Mouse (Mus musculus) urinary bladder, postnatal 36 days (tissue): ENCODE measurements at regions not wholly inside any gene's neighbourhood (a gene's known extent, or its start where the extent isn't known, plus 50 kb on each side); places are given as distances from the start of the nearest gene placed in this dataset.

Source experiments
- DNase-seq, 2 experiments: peaks; one replicate each; pipeline ENCODE4 v3.0.0; 2022; ENCODE audit warnings: low spot score in 2 of 2, mixed read lengths in 1 of 2

GRCm38 (mm10) chr9:89789926-89790325 lies 51.7 kb upstream of the Ankrd34c start:
- DNase-seq: no peak

GRCm38 (mm10) chr9:89788651-89789050 lies 50.4 kb upstream of the Ankrd34c start:
- DNase-seq: no peak
